Mouse (Mus musculus): Measurements from ENCODE around the gene 1700042G07Rik.

DNA sequence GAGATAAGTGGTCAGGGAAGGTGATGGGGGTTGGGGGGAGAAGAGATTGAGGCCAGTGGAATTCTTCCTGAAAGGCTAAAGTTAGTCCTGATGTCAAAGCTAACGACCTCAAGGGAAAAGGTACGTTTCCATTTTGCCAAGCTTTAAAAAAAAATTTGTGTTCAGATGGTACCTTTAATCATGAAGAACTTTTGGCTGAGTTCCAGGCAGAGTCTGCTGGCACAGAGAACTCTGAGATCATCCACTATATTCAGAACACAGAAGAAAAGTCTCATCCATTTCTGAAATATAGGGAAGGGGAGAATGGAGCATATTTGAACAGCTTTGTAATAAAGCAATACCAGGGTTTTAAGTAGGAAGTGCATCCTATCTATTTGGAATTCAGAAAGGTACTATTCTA is 43.9 kb downstream of the 1700042G07Rik start:
- TF ChIP-seq POLR2A (IDR thresholded peaks at IDR 0.05; ENCODE audit: borderline replicate concordance, extremely low read depth, insufficient read depth, insufficient read length, poor library complexity, severe bottlenecking) (no peak), CTCF (IDR thresholded peaks at IDR 0.05; ENCODE audit: borderline replicate concordance, extremely low read depth, insufficient read depth, insufficient read length) (no peak)
